Mouse (Mus musculus) neural tube, embryonic 10.5 days (tissue): ENCODE results near the gene Mfsd4b2.

ENCODE experiments used
- DNase-seq: peaks from one replicate; pipeline ENCODE4 v3.0.0-alpha.2; 2017; ENCODE audit warnings: low spot score; ENCODE audit errors: extremely low spot score

The Mfsd4b2 gene

DNA sequence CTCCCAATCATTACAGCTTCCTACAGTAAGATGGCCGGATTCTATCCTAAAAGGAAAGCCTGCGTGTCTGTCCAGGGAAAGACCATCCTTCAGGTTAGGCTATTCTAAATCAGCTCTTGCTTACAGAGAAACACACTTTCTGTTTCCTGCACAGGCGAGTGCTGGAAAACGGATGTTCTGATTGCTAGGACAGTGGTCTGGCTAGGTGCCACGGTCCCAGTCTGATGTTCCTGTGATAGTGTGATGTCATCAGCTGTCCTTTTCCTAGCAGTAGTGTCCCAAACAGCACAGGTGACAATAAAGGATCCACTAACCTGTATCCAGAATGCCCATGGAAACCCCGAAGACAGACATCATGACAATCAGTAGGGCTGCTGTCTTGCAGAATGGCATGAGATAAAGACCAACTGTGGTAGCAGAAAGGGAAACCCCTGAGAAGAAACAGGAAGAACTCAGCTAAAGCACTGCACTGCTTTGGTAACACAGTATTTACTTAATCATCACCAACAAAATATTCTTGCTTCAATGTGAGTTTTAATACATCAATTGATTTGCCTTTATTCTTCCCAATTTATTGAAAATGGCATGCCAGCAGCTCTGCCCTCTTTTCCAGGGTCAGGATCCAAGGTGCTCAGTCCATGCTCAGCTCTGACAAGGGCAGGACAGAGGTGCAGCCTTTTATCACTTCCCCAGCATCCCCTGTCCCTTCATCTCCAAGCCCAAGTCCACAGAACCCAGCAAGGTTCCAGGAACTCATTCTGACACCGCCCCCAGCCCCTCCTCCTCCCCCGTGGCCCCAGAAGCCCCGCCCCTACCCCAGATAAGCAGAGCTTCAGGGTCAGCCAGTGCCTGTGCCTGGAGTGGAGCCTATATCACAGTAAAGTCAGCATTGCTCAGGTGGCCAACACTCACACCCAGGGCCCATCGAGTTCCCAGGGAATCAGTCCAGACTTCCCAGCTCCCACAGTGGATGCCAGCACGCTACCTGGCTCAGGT is 32.7 kb downstream of the Mfsd4b2 start:
- no peak for DNase-seq

DNA sequence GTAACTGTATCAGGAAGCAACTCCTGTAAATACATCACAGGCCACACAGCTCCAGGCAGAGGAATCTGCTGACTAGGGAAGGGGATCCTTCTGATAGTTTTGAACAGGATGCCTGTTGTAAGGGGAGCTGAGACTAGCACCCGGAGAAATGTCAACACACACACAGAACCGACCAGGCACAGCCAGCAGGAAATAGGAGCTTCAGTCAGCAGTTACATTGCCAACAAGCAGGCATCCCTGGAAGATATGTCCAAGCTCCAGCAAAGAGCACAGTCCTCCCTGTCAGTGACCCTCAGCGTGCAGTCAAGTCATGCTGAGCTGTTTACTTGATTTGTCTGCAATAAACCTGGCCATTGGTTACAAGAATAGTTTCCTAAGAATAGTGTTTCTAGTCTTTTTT is 38.1 kb downstream of the Mfsd4b2 start:
- no peak for DNase-seq
